Mouse (Mus musculus) T-cell, adult 66 days (primary cell): ENCODE data around the gene Gmfg. TPM values are rescaled to one million over a fixed set of nuclear protein-coding genes. Genes with fewer than 3 reads are reported as not detected.

Source experiments
- total RNA-seq, 2 experiments: library from RNA; stranded (reverse); gene quantifications; 3 replicates in 1 of 2; 4 replicates in 1 of 2; pipeline ENCODE4 v1.2.4; 2023

Gmfg gene
- 100 to 1,000 TPM; 282 to 300 TPM for total RNA-seq

GRCm38 (mm10) chr7:28436932-28437570, at the start of gene Gmfg:
TSS of gene Gmfg (plus strand) at chr7:28437447.

DNA sequence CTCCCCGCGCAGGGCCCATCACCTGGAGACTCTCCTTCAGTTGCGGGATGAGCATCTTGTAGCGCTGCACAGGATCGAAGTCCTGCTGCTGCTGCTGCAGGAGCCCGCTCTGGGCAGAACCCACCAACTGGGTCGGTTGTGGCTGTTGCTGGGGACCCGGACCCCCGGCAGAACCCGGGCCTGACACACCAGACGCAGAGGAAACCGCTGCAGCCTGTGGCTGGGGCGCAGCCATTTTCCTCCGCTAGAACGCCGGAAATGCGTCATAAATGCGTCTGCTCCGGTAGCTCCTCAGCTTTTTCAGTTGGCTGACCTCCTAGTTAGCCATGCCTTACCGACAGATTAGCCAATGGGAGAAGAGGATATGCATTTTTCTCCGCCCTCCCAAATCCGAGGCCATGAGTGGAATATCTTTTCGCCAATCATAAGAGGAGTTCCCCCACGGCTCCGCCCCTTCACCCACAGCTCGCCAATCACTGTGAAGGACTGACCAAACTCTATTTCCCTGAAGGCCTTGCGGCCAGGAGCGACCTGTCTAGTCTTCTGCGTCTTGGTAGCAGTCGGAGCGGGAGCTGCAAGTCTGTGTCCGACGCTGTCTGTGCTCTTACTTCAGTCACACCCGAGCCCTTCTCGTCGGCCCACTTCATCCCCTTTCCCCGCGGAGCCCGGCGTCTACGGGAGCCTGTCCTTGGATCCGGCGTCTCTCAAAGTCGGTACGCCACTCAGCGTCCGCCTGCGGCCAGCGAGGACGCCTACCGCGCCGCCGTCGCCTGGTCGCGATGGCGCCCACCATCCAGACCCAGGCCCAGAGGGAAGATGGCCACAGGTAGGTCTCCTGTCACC, 44.6 kb upstream of the Gmfg start, which contains the start of the genes Med29 and Paf1:
Gene Med29 (minus strand): TSS at position 280 of the 843 bp plus-strand sequence.
Gene Paf1 (plus strand): TSS at position 523 of the 843 bp plus-strand sequence.

DNA sequence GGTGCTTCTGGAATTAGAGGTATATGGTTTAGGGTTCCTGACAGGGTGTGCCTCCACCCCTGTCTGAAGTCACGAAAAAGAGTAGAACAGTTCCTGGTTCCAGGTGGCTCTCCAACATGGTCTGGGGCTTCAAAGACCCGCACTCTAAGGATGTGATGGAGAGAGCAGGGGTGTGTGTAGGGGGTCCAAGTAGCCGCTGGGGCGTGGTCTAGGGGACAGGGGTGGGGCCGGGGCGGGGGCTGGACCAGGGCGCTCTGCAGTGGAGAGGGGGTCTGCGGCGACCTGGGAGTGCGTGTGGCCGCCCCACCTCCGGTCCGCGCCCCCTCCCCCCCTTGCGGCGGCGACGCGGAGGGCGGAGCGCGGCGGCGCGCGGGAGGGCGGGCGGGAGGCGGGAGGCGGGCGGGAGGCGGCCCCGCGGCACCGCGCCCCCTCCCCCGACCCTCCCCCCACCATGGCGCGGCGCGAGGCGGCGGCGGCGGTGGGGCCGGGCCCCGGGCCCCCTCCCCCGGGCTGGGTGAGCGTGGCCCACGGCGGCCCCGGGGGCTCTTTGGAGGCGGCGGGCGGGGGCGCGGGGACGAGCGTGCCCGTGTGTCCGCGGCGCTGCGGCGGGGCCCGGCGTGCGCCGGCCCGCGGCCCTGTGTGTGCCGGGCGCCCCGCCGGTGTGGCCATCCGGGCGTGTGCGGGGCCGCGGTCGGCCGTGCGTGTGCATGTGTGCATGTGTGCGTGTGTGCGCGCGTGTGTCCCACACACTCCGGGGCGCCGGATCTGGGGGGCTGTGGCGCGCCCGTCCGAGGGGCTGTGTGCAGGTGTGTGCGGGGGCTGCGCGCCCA, 14.5 kb downstream of the Gmfg start, which contains the start of gene Lrfn1:
Gene Lrfn1 (plus strand): TSS at position 450 of the 830 bp plus-strand sequence.

Other genes starting within 250 kb of the Gmfg start
- gene Eid2, start 169.6 kb upstream of the Gmfg start, total RNA-seq: 10 to 100 TPM; 11.0 to 12.4 TPM
- gene Eid2b, start 159.7 kb upstream of the Gmfg start, total RNA-seq: 1 to 10 TPM; 6.2 to 7.4 TPM
- not detected for gene Selenov, start 146.3 kb upstream of the Gmfg start, total RNA-seq
- gene Dll3, start 135.2 kb upstream of the Gmfg start, total RNA-seq: not detected
- 10 to 100 TPM; 34.1 to 40.1 TPM for gene Timm50, start 125.4 kb upstream of the Gmfg start, total RNA-seq
- gene Supt5, start 98.7 kb upstream of the Gmfg start, total RNA-seq: 100 to 1,000 TPM; 169 to 174 TPM
- 1,000 to 10,000 TPM; 5,462 to 5,531 TPM for gene Rps16, start 86.8 kb upstream of the Gmfg start, total RNA-seq
- 100 to 1,000 TPM; 182 to 187 TPM for gene Plekhg2, start 64.8 kb upstream of the Gmfg start, total RNA-seq
- 100 to 1,000 TPM; 193 to 206 TPM for gene Zfp36, start 57.2 kb upstream of the Gmfg start, total RNA-seq
- gene Med29, start 44.7 kb upstream of the Gmfg start, total RNA-seq: 10 to 100 TPM; 16.1 to 20.7 TPM
- 100 to 1,000 TPM; 144 to 185 TPM for gene Paf1, start 44.5 kb upstream of the Gmfg start, total RNA-seq
- 1 to 10 TPM; 4.3 to 5.1 TPM for gene Lrfn1, start 14.5 kb downstream of the Gmfg start, total RNA-seq
- not detected for gene Ifnl2, start 73.0 kb downstream of the Gmfg start, total RNA-seq
- gene Ifnl3, start 85.4 kb downstream of the Gmfg start, total RNA-seq: not detected
- gene Sycn, start 103.4 kb downstream of the Gmfg start, total RNA-seq: not detected
- gene Nccrp1, start 109.8 kb downstream of the Gmfg start, total RNA-seq: not detected
- 10 to 100 TPM; 43.9 to 46.4 TPM for gene Samd4b, start 160.7 kb downstream of the Gmfg start, total RNA-seq
- gene Pak4, start 160.7 kb downstream of the Gmfg start, total RNA-seq: 10 to 100 TPM in 1 of 2 experiments, 1 to 10 TPM in 1; 8.4 to 10.2 TPM
- gene Acp7, start 193.9 kb downstream of the Gmfg start, total RNA-seq: not detected